Mouse (Mus musculus): ENCODE measurements around the gene S100pbp. TPM values are rescaled to one million over a fixed set of nuclear protein-coding genes. Genes with fewer than 3 reads are reported as not detected.
A peak's percentile ranks its signal among the peaks of the same experiment; 100 is the strongest.

The S100pbp gene
- polyA plus RNA-seq, 1 experiment from 2014 or later, result 19.3 TPM

DNA sequence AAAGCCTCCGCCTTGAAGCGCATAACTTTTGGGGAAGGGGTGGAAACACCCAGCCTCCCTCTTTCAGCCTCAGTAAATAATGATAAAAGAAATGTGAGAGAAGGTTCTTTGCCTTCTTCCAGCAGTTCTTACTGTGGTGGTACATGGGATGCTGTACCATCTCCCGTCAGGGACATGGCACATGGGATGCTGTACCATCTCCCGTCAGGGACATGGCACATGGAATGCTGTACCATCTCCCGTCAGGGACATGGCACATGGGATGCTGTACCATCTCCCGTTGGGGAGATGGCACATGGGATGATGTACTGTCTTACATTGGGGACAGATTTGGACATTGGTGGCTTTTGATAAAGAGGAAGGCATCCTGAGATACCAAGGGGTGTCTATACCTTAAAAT, 8.0 kb upstream of the S100pbp start:
- Histone ChIP-seq H3K4me3 (replicated peaks; ENCODE audit: low read length) (no peak overlapping the region), H3K27me3 (ENCODE audit: control insufficient read depth, insufficient read depth, low read length) (no peaks in the 10 kb centered on the region), H3K9ac (no peak overlapping the region), H3K36me3 (replicated peaks; ENCODE audit: control insufficient read depth, insufficient read depth) (peaks cover 65% of the 10 kb centered on the region), H3K9me3 (ENCODE audit: control insufficient read depth, low read length) (no peaks in the 10 kb centered on the region), H3K27ac (no peak overlapping the region), H3K4me1 (replicated peaks; ENCODE audit: control insufficient read depth, insufficient read depth, low read length) (no peaks in the 10 kb centered on the region), H3K4me2 (replicated peaks) (no peak overlapping the region)
- no peak for ATAC-seq (ENCODE audit: low FRiP score)
- DNase-seq (ENCODE audit: low spot score), result no peak
- 96% methylated on average over 6 of the region's 6 CpGs for WGBS

DNA sequence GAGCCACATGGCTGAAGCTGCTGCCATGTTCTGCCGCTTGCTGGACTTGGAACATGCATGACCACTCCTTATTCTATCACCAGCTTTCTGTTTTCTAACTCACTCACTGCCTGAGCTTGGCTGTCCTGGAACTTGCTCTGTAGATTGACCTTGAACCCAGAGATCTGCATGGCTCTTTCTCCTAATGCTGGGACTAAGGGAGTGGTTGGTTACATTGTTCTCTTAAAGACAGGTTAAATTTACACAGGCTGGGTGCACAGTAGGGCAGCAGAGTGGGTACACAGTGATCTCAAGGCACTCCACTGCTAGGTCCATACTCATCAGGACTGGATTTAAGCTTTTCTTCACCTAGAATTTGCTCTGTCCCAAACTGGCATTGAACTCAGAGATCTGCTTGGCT, 4.8 kb upstream of the S100pbp start:
- no peak overlapping the region for H3K4me2 ChIP-seq (replicated peaks)
- ATAC-seq (ENCODE audit: low FRiP score) (no peak), DNase-seq (ENCODE audit: low spot score) (no peak)
- H3K27ac ChIP-seq, result no peak overlapping the region
- H3K27me3 ChIP-seq (ENCODE audit: control insufficient read depth, insufficient read depth, low read length), result no peaks in the 10 kb centered on the region
- H3K9me3 ChIP-seq (ENCODE audit: control insufficient read depth, low read length), result no peaks in the 10 kb centered on the region
- peaks cover 36% of the 10 kb centered on the region for H3K36me3 ChIP-seq (replicated peaks; ENCODE audit: control insufficient read depth, insufficient read depth)
- no peak overlapping the region for H3K4me3 ChIP-seq (replicated peaks; ENCODE audit: low read length)
- no peak overlapping the region for H3K9ac ChIP-seq
- H3K4me1 ChIP-seq (replicated peaks; ENCODE audit: control insufficient read depth, insufficient read depth, low read length), result peaks cover 13% of the 10 kb centered on the region
- 100% methylated on average over 1 of the region's 1 CpGs for WGBS

DNA sequence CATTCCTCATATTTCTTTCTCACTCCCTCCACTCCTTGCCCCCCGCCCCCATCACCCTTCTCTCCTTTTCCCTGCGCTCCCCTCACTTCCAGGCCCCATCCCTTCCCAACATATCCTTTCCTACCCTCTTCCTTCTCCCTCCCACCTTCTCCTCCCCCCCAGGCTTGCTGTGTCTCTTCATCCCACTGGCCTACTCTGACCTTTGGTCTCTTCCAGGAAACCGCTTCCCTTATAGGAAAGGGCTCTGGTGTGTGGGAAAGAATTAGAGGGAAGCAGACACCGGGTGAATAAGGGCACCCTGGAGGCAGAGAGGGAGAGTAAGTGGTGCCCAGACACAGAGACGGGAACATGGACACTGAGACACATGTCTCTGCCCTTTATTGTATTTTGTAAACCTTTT, 2.2 kb upstream of the S100pbp start:
- Histone ChIP-seq H3K27ac (no peak overlapping the region), H3K4me1 (replicated peaks; ENCODE audit: control insufficient read depth, insufficient read depth, low read length) (peaks cover 23% of the 10 kb centered on the region), H3K4me2 (replicated peaks) (no peak overlapping the region), H3K4me3 (replicated peaks; ENCODE audit: low read length) (no peak overlapping the region), H3K9ac (no peak overlapping the region), H3K9me3 (ENCODE audit: control insufficient read depth, low read length) (no peaks in the 10 kb centered on the region), H3K27me3 (ENCODE audit: control insufficient read depth, insufficient read depth, low read length) (no peaks in the 10 kb centered on the region), H3K36me3 (replicated peaks; ENCODE audit: control insufficient read depth, insufficient read depth) (peaks cover 14% of the 10 kb centered on the region)
- ATAC-seq (ENCODE audit: low FRiP score) (no peak), DNase-seq (ENCODE audit: low spot score) (no peak)
- 82% methylated on average over 5 of the region's 5 CpGs for WGBS

DNA sequence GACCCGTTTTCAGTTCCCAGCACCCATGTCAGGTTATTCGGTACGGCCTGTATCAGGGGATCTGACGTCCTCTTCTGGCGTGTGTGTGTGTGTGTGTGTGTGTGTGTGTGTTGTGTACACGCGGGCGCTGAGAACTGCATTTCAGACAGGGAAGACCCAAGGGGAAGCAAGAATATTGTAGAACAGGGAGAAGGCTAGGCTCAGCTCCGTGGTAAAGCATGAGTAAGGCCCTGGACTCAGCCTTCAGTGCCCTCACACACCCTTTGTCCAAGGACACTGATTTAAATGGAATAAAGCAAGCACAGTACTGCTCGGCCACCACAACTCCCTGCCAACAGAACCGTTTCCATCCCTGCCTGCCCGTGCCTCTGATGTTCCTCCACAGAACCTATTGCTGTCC, 1.0 kb upstream of the S100pbp start:
- no peak for ATAC-seq (ENCODE audit: low FRiP score)
- Histone ChIP-seq H3K4me3 (replicated peaks; ENCODE audit: low read length) (peak overlapping the region; percentile 83), H3K4me1 (replicated peaks; ENCODE audit: control insufficient read depth, insufficient read depth, low read length) (peaks cover 23% of the 10 kb centered on the region), H3K27ac (peak overlapping the region; percentile 79; the same call in 1 of the 2 replicates), H3K36me3 (replicated peaks; ENCODE audit: control insufficient read depth, insufficient read depth) (peaks cover 2% of the 10 kb centered on the region; the same call in 1 of the 2 replicates), H3K4me2 (replicated peaks) (peak overlapping the region; percentile 86), H3K9me3 (ENCODE audit: control insufficient read depth, low read length) (no peaks in the 10 kb centered on the region), H3K27me3 (ENCODE audit: control insufficient read depth, insufficient read depth, low read length) (no peaks in the 10 kb centered on the region), H3K9ac (peak overlapping the region; percentile 75)
- no peak for DNase-seq (ENCODE audit: low spot score)
- 5% methylated on average over 12 of the region's 12 CpGs for WGBS

DNA sequence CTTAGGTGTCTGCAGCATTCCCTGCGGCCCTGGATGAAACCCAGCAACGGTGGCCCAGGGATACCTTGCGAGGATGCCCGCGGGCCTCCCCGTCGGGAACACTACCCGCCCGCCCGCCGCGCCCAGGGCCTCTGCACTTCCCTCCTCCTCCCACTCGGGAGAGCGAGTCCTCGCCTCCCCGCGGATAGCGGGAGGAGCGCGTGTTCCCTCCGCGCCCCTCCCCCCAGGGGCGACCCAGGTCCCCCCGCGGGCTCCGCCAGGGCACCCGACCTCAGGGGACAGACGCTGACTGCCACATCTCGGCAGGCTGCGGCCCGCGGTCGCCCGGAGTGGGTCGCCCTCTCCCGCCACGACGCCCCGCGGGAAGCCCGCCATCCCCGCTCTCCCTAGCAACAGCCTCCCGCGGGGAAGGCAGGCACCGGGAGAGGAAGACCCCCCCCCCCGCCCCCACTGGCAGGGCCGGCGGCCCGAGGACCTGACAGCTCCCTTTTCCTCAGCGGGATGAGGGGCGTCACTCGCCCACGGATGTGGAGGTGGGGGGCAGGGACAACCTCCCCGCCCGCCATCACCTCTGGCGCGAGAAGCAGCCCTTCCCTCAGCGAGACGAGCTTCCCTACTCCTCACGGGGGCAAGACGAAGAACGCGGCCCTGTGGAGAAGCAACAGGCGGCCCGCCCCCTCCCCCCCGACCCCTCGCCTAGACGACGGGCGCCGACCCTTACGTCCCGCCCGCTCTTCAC, 555 bp downstream of the S100pbp start:
- H3K4me3 ChIP-seq (replicated peaks; ENCODE audit: low read length), result peak overlapping the region; percentile 83
- ATAC-seq (ENCODE audit: low FRiP score) (peak; percentile 47), DNase-seq (ENCODE audit: low spot score) (peak; percentile 38)
- H3K9ac ChIP-seq, result peak overlapping the region; percentile 79
- H3K27ac ChIP-seq, result peak overlapping the region; percentile 78
- no peaks in the 10 kb centered on the region for H3K27me3 ChIP-seq (ENCODE audit: control insufficient read depth, insufficient read depth, low read length)
- H3K4me2 ChIP-seq (replicated peaks), result peak overlapping the region; percentile 72
- H3K9me3 ChIP-seq (ENCODE audit: control insufficient read depth, low read length), result no peaks in the 10 kb centered on the region
- WGBS, result 1% methylated on average over 54 of the region's 74 CpGs
- no peaks in the 10 kb centered on the region; the same call in 1 of the 2 replicates for H3K36me3 ChIP-seq (replicated peaks; ENCODE audit: control insufficient read depth, insufficient read depth)
- H3K4me1 ChIP-seq (replicated peaks; ENCODE audit: control insufficient read depth, insufficient read depth, low read length), result peaks cover 23% of the 10 kb centered on the region

DNA sequence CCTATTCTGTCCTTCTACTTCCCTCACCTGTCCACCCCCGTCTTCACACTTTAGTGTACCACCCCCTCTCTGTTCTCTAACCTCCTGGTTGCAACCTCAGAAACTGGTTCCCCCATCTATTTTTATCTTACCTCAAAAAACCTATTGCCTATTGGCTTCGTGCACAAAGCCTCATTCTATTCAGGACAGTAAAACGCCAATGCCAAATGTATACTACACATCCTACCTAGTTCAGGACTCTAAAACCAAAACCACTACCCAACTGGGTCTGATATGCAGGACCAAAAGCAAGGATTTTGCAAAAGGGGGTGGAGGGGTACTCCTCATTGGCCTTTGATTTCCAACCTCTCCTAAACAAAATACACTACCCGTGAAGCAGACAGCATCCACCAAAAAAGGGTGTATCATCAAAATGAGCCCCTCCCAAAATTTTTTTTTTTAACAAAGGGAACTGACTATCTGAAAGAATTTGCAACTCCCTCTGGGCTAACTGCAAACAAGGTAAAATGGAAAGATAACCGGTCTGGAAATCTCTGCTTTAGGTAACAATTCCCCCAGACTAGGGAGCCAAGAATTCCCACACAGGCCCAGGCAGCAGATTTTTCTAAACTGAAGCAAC, 1.4 kb downstream of the S100pbp start:
- Histone ChIP-seq H3K9ac (peak overlapping the region; percentile 79), H3K27ac (no peak overlapping the region)
- 45% methylated on average over 5 of the region's 5 CpGs for WGBS

DNA sequence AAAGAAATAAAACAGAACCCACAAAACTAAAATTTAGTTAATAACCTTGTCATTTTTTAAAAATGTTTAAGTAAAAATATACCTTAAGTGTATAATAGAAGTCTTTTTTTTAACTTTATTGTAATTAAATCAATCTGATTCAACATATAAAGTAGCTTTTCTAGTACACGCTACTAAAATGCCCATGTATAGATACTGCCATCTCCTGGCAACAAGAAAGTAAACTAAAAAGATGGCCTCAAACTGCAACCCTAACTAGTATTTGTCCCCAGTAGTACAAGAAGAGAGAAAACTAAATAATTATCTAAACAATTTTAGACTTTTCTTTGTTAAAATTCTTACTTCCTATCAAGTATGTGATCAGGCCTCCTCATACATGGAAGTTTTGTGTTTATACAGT, 10.0 kb downstream of the S100pbp start:
- Histone ChIP-seq H3K4me1 (replicated peaks; ENCODE audit: control insufficient read depth, insufficient read depth, low read length) (no peaks in the 10 kb centered on the region), H3K4me2 (replicated peaks) (no peak overlapping the region), H3K9me3 (ENCODE audit: control insufficient read depth, low read length) (no peaks in the 10 kb centered on the region), H3K27ac (no peak overlapping the region), H3K27me3 (ENCODE audit: control insufficient read depth, insufficient read depth, low read length) (no peaks in the 10 kb centered on the region), H3K4me3 (replicated peaks; ENCODE audit: low read length) (no peak overlapping the region), H3K9ac (no peak overlapping the region), H3K36me3 (replicated peaks; ENCODE audit: control insufficient read depth, insufficient read depth) (peaks cover 72% of the 10 kb centered on the region)
- ATAC-seq (ENCODE audit: low FRiP score), result no peak
- peak; percentile 44 for DNase-seq (ENCODE audit: low spot score)
- 41% methylated on average over 1 of the region's 1 CpGs for WGBS

More for the DNA sequence above, 1.4 kb downstream of the S100pbp start:
- ATAC-seq (ENCODE audit: low FRiP score) (no peak), DNase-seq (ENCODE audit: low spot score) (no peak)
- H3K9me3 ChIP-seq (ENCODE audit: control insufficient read depth, low read length), result no peaks in the 10 kb centered on the region
- H3K27me3 ChIP-seq (ENCODE audit: control insufficient read depth, insufficient read depth, low read length), result no peaks in the 10 kb centered on the region
- H3K36me3 ChIP-seq (replicated peaks; ENCODE audit: control insufficient read depth, insufficient read depth), result peaks cover 4% of the 10 kb centered on the region
- peak overlapping the region; percentile 72 for H3K4me2 ChIP-seq (replicated peaks)
- H3K4me3 ChIP-seq (replicated peaks; ENCODE audit: low read length), result peak overlapping the region; percentile 83
- peaks cover 23% of the 10 kb centered on the region for H3K4me1 ChIP-seq (replicated peaks; ENCODE audit: control insufficient read depth, insufficient read depth, low read length)

DNA sequence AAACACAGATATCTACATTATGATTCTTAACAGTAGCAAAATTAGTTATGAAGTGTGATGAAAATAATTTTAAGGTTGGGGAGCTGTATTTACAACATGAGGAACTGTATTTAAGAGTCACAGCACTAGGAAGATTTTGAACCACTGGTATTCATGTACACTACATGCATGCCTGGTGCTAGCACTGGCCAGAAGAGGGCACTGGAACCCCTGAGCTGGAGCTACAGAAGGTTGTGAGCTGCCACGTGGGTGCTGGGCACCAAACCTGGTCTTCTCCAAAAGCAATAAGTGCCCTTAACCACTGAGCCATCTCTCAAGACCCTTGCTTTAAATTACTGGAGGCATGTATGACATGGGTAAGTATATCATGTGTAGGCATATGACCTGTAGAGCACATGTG, 17.0 kb downstream of the S100pbp start:
- ATAC-seq (ENCODE audit: low FRiP score) (no peak), DNase-seq (ENCODE audit: low spot score) (no peak)
- Histone ChIP-seq H3K4me2 (replicated peaks) (no peak overlapping the region), H3K27me3 (ENCODE audit: control insufficient read depth, insufficient read depth, low read length) (no peaks in the 10 kb centered on the region), H3K4me1 (replicated peaks; ENCODE audit: control insufficient read depth, insufficient read depth, low read length) (no peaks in the 10 kb centered on the region), H3K9me3 (ENCODE audit: control insufficient read depth, low read length) (no peaks in the 10 kb centered on the region), H3K36me3 (replicated peaks; ENCODE audit: control insufficient read depth, insufficient read depth) (peaks cover 63% of the 10 kb centered on the region), H3K9ac (no peak overlapping the region), H3K27ac (no peak overlapping the region), H3K4me3 (replicated peaks; ENCODE audit: low read length) (no peak overlapping the region)
- WGBS, result 62% methylated on average over 1 of the region's 1 CpGs

DNA sequence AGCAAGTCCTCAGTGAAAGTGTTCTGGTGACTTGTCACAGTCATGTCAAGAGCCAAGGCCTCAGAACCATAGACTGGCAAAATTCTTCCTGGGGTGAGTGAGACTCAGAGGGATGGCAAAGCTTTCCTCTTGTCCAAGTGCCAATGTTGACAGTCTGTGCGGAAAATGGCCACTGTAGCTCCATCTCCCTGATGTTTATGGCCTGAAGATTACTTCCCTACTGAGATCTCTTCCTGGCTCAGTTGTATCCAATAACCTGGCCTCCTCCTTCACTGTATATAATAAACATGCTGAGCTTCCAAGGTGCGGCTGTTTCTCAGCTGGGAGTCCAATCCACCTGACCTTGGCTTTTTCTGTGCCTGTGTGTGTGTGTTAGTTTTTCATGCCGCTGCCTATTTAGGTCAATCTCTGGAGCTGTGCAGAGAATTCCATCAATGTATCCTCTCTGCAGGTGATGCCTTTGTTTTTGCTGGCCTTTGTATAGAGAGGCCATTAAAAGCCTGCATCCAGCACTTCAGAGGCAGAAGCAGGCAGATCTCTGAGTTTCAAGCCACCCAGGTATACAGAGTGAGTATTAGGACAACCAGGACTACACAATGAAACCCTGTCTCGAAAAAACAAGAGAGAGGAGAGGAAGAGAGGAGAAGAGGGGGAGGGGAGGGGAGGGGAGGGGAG, 27.8 kb downstream of the S100pbp start:
- no peaks in the 10 kb centered on the region for H3K27me3 ChIP-seq (ENCODE audit: control insufficient read depth, insufficient read depth, low read length)

More for the DNA sequence above, 27.8 kb downstream of the S100pbp start:
- no peak for ATAC-seq (ENCODE audit: low FRiP score)
- Histone ChIP-seq H3K9me3 (ENCODE audit: control insufficient read depth, low read length) (no peaks in the 10 kb centered on the region), H3K27ac (no peak overlapping the region), H3K4me1 (replicated peaks; ENCODE audit: control insufficient read depth, insufficient read depth, low read length) (no peaks in the 10 kb centered on the region), H3K4me3 (replicated peaks; ENCODE audit: low read length) (no peak overlapping the region), H3K36me3 (replicated peaks; ENCODE audit: control insufficient read depth, insufficient read depth) (peaks cover 40% of the 10 kb centered on the region), H3K9ac (no peak overlapping the region), H3K4me2 (replicated peaks) (no peak overlapping the region)
- no peak for DNase-seq (ENCODE audit: low spot score)
- 80% methylated on average over 4 of the region's 4 CpGs for WGBS

Measured in hindbrain, embryonic 14.5 days (tissue).